Mouse (Mus musculus) bone marrow macrophage, adult 2 months (primary cell): ENCODE data around the gene Spag8.

Source experiments
- CTCF ChIP-seq: IDR thresholded peaks from 2 replicates; pipeline ENCODE4 v1.5.1; 2012; ENCODE audit warnings: low read depth, mild to moderate bottlenecking, low read length, moderate library complexity
- POLR2A ChIP-seq: IDR thresholded peaks from 2 replicates; pipeline ENCODE4 v1.6.1; 2012; ENCODE audit warnings: mild to moderate bottlenecking, low read depth, low read length, borderline replicate concordance

DNA sequence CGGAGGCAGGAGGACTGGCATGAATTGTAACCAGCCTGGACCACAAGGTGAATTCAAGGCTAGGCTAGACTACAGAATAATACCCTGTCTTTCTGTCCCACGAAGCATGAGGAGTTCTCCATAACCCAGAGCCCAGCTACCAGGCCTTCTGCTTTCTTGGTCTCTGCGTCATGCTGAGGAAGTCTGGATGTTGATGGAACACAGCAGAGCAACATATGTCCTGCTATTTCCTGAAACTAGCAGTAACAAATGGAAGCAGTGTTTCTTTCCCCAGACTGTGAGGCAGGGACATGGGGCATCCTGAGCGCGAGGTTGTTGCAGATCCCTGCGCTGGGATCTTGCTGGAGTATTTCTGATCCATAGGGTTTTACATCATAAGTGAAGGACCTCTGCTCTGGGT lies 25.1 kb upstream of the Spag8 start:
- TF ChIP-seq POLR2A = no peak
- no peak for TF ChIP-seq CTCF
